Mouse (Mus musculus) hindbrain, postnatal 0 days (tissue): Measurements from ENCODE around the gene Akap17b. TPM values are rescaled to one million over a fixed set of nuclear protein-coding genes. Genes with fewer than 3 reads are reported as not detected.

ENCODE experiments used
- ATAC-seq: fragments of 200-750 bp; cut with Nextera tagmentation; 2 replicates; pipeline ENCODE4 v1.8.0; 2017; ENCODE audit warnings: mild to moderate bottlenecking, moderate TSS enrichment, moderate library complexity
- DNase-seq: peaks from one replicate; pipeline ENCODE4 v3.0.0-alpha.2; 2015; ENCODE audit warnings: low spot score
- H3K27ac ChIP-seq: fragments of 300-500 bp; sonication (generic); 2 replicates; pipeline ENCODE4 v1.5.1; 2014; ENCODE audit warnings: mild to moderate bottlenecking
- H3K27me3 ChIP-seq: fragments of 300-500 bp; sonication (generic); 2 replicates; pipeline ENCODE4 v1.6.1; 2014; ENCODE audit warnings: low read length, mixed read lengths; ENCODE audit not compliant: insufficient read depth
- H3K36me3 ChIP-seq: fragments of 300-500 bp; sonication (generic); 2 replicates; pipeline ENCODE4 v1.6.1; 2014; ENCODE audit warnings: low read length, mixed read lengths; ENCODE audit not compliant: insufficient read depth
- H3K4me1 ChIP-seq: fragments of 300-500 bp; sonication (generic); 2 replicates; pipeline ENCODE4 v1.6.1; 2014; ENCODE audit warnings: antibody characterized with exemption, low read length, mixed read lengths; ENCODE audit not compliant: insufficient read depth
- H3K4me2 ChIP-seq: fragments of 300-500 bp; sonication (generic); 2 replicates; pipeline ENCODE4 v1.6.1; 2014; ENCODE audit warnings: low read depth, mild to moderate bottlenecking, low read length, moderate library complexity, mixed read lengths
- H3K4me3 ChIP-seq: fragments of 300-500 bp; sonication (generic); 2 replicates; pipeline ENCODE4 v1.5.1; 2014; ENCODE audit warnings: low read length
- H3K9ac ChIP-seq: fragments of 300-500 bp; sonication (generic); replicated peaks from 2 replicates; pipeline ENCODE4 v1.6.1; 2014; ENCODE audit warnings: mild to moderate bottlenecking, low read length, moderate library complexity, mixed read lengths
- H3K9me3 ChIP-seq: fragments of 300-500 bp; sonication (generic); 2 replicates; pipeline ENCODE4 v1.6.1; 2016; ENCODE audit warnings: low read length, mixed read lengths
- CTCF ChIP-seq: IDR thresholded peaks from 2 replicates; pipeline ENCODE4 v1.5.1; 2016; ENCODE audit warnings: antibody characterized with exemption, control low read depth, low read depth
- WGBS: fragments of 180-500 bp; shearing (Covaris S2); extraction: QIAGEN DNeasy Blood & Tissue Kit; methylation state at CpG from one replicate; pipeline ENCODE4 v1.1.7; 2014; 5-methylcytosine and 5-hydroxymethylcytosine counted together
- polyA plus RNA-seq: library from polyadenylated mRNA; unstranded; fragments of >200 nt; fragmentation: Nextera tagmentation; extraction: Ambion mirVana; gene quantifications from 2 replicates; pipeline ENCODE4 v1.2.1, GENCODE M21; 2015
- total RNA-seq: library from RNA; depleted of rRNA; stranded (reverse); fragments of >200 nt; gene quantifications from 2 replicates; pipeline ENCODE4 v1.2.3, GENCODE M21; 2014; rRNA removed

Akap17b gene
- total and polyA plus RNA-seq, 2 experiments from 2014 or later, result 4.8 to 5.9 TPM

GRCm38 (mm10) chrX:36587304-36588209 is 57.6 kb downstream of the Akap17b start:
- Histone ChIP-seq H3K4me2 (0 out of 2 replicates have a peak overlapping the region, but pooled peaks have one; percentile 2), H3K27ac (peak overlapping the region; percentile 71), H3K36me3 (no peaks in the 10 kb centered on the region), H3K9ac (no peak overlapping the region), H3K4me3 (no peak overlapping the region), H3K9me3 (no peaks in the 10 kb centered on the region), H3K4me1 (no peaks in the 10 kb centered on the region), H3K27me3 (no peaks in the 10 kb centered on the region)
- ATAC-seq, result peak; percentile 94
- peak; percentile 74 for DNase-seq
- 50% methylated on average over 8 of the region's 8 CpGs for WGBS
- TF ChIP-seq CTCF, result no peak

DNA sequence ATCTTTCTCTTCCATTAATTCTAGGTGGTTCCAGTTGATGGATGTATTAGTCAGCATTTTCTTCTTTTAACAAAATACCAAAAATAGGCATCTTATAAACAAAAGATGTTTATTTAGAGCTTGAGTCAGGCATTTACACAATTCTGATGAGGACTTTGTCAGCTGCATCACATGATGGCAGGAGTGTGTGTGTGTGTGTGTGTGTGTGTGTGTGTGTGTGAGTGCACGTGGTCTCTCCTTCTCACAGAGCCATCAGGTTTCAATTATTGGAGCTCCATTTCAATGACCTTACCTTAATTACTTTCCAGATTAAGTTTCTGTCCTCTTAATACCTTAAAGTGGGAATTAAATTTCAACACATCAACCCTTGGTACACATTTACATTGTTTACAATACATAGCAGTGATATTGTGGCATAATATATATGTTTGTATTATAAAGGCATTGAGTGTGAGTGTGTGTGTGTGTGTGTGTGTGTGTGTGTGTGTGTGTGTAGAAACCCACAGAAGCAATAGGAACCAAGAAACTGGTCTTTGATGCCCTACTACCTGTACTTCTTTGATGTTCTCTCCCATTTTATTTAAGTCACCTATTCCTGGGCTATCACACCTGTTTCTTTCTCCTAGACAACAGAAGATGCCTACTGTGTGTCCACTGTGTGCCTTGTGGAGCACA is 58.4 kb downstream of the Akap17b start:
- no peak for TF ChIP-seq CTCF
- Histone ChIP-seq H3K4me1 (no peaks in the 10 kb centered on the region), H3K9me3 (no peaks in the 10 kb centered on the region), H3K9ac (no peak overlapping the region), H3K4me2 (0 out of 2 replicates have a peak overlapping the region, but pooled peaks have one; percentile 2), H3K27ac (peak overlapping the region; percentile 71; the same call in 1 of the 2 replicates), H3K4me3 (no peak overlapping the region), H3K36me3 (no peaks in the 10 kb centered on the region), H3K27me3 (no peaks in the 10 kb centered on the region)
- WGBS, result 57% methylated on average over 1 of the region's 1 CpGs
- ATAC-seq, result peak; percentile 12; the same call in 1 of the 2 replicates
- no peak for DNase-seq

DNA sequence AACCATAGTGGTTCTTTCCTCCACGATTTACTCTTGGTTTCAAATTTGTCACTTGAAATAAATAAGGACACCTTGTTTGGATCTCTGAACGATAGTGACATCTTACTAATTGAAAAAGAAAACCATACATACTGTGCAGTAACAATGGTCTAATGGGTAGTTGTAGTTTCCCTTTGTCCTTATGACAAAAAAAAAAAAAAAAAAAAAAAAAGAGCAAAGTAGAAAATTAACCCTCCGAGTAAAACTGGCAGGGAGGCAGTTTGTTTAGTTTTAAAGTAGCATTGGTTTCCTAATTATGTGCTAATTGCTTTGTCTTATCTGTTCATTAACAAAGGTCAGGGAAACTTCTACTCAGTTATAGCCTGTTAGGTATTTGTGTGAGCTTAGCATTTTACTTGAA is 83.1 kb downstream of the Akap17b start:
- no peaks in the 10 kb centered on the region for H3K36me3 ChIP-seq
- 36% methylated on average over 3 of the region's 3 CpGs for WGBS
- no peak overlapping the region for H3K4me3 ChIP-seq
- no peaks in the 10 kb centered on the region for H3K27me3 ChIP-seq
- H3K4me2 ChIP-seq, result no peak overlapping the region
- ATAC-seq, result no peak
- TF ChIP-seq CTCF, result no peak
- no peak for DNase-seq
- no peaks in the 10 kb centered on the region for H3K4me1 ChIP-seq
- H3K9ac ChIP-seq, result no peak overlapping the region
- no peaks in the 10 kb centered on the region for H3K9me3 ChIP-seq
- no peak overlapping the region for H3K27ac ChIP-seq

- Histone ChIP-seq H3K4me3 (no peak overlapping the region), H3K4me2 (no peak overlapping the region), H3K36me3 (no peaks in the 10 kb centered on the region), H3K9me3 (no peaks in the 10 kb centered on the region), H3K27me3 (no peaks in the 10 kb centered on the region), H3K27ac (no peak overlapping the region), H3K4me1 (no peaks in the 10 kb centered on the region), H3K9ac (no peak overlapping the region)
- DNase-seq (peak; percentile 70), ATAC-seq (no peak)
- peak; percentile 75 for TF ChIP-seq CTCF
- 29% methylated on average over 7 of the region's 7 CpGs for WGBS
These were observed 83.5 kb downstream of the Akap17b start for GRCm38 (mm10) chrX:36561650-36562049.

DNA sequence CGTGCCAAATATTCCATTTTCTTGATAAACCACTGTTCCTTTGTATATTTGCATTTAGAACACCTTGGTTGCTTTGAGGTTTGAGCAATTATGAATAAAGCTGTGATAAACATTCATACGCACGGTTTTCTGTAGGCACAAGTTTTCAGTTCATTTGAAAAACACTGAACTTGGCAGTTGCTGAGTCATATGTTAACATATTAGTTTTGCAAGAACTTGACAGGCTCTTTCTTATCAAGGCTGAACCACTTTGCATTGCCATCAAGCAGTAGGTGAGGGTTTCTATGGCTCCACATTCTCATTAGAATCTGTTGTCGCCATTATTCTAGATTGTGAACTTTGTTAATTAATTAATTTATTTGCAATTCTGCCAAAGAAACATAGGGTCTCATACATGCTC is 85.0 kb downstream of the Akap17b start:
- 73% methylated on average over 4 of the region's 4 CpGs for WGBS
- Histone ChIP-seq H3K4me1 (no peaks in the 10 kb centered on the region), H3K4me3 (no peak overlapping the region), H3K4me2 (no peak overlapping the region), H3K27ac (no peak overlapping the region), H3K36me3 (no peaks in the 10 kb centered on the region), H3K27me3 (no peaks in the 10 kb centered on the region), H3K9me3 (no peaks in the 10 kb centered on the region), H3K9ac (no peak overlapping the region)
- DNase-seq (no peak), ATAC-seq (no peak)
- TF ChIP-seq CTCF, result no peak

Other genes starting within 250 kb of the Akap17b start
- gene Gm6268, start 244.1 kb downstream of the Akap17b start, total RNA-seq, result not detected in 2 replicates
- gene Gm6268, start 244.1 kb downstream of the Akap17b start, polyA plus RNA-seq, result not detected in 2 replicates
- gene Gm14569, start 153.6 kb downstream of the Akap17b start, total RNA-seq, result 1.9 TPM in 1 of 2 replicates, not detected in the other
- gene Gm14569, start 153.6 kb downstream of the Akap17b start, polyA plus RNA-seq, result not detected in 2 replicates
- gene Pgrmc1, start 47.2 kb downstream of the Akap17b start, total RNA-seq, result 335 and 360 TPM in 2 replicates
- 619 and 625 TPM in 2 replicates for gene Pgrmc1, start 47.2 kb downstream of the Akap17b start, polyA plus RNA-seq
- gene Slc25a43, start 98.3 kb upstream of the Akap17b start, total RNA-seq, result 0.83 and 1.8 TPM in 2 replicates
- 0.86 and 0.90 TPM in 2 replicates for gene Slc25a43, start 98.3 kb upstream of the Akap17b start, polyA plus RNA-seq
- 494 and 546 TPM in 2 replicates for gene Slc25a5, start 150.3 kb upstream of the Akap17b start, total RNA-seq
- 693 and 697 TPM in 2 replicates for gene Slc25a5, start 150.3 kb upstream of the Akap17b start, polyA plus RNA-seq
- 28.5 and 31.2 TPM in 2 replicates for gene Ube2a, start 228.5 kb upstream of the Akap17b start, total RNA-seq
- 134 and 140 TPM in 2 replicates for gene Ube2a, start 228.5 kb upstream of the Akap17b start, polyA plus RNA-seq
- gene C330007P06Rik, start 228.7 kb upstream of the Akap17b start, total RNA-seq, result 20.5 and 26.8 TPM in 2 replicates
- 20.5 and 21.5 TPM in 2 replicates for gene C330007P06Rik, start 228.7 kb upstream of the Akap17b start, polyA plus RNA-seq